Mouse (Mus musculus): ENCODE results near the gene Ctsk.
"Not testable (repeated sequence)": the region's sequence is repeated elsewhere in the genome, so short reads cannot be mapped to it uniquely, and the experiment has no call there.

Ctsk gene

GRCm38 (mm10) chr3:95524673-95525072 is 25.6 kb downstream of the Ctsk start:
- no peak for DNase-seq (ENCODE audit: low spot score in 2 of 2)

- no peak for DNase-seq (ENCODE audit: low spot score in 2 of 2)
Measured at GRCm38 (mm10) chr3:95526111-95526510, 27.1 kb downstream of the Ctsk start.

DNA sequence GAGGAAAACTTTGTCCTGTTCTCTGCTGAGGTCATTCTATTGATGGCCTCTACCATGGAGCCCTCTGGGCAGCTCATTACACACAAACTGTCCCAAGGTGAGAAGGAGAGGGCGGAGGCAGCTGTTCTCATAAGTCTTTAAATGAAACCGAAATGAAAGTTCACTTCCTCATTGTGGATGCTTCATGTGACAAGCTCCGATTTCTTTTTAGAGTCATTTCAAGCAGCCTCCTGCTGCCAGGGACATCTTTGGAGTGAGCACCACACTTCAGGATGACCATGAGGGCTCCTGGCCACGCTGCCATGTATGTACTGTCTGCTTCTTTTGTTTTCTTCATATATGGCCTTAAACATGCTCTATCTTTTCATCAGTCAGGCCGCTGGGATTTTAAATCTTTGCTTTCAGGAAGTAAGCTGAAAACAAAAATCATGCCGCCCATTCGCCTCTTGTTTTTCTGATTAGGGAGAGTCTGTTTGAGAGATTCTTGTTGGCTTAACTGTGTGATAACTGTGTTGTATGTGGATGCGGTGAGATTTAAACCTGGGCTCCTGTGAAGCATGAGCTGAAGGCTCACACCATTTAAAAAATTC is 27.7 kb downstream of the Ctsk start, which contains the start of gene Ctss:
Ctss (plus strand) TSS at position 165 of the 590 bp plus-strand sequence.
- DNase-seq (ENCODE audit: low spot score in 2 of 2), result no peak

DNA sequence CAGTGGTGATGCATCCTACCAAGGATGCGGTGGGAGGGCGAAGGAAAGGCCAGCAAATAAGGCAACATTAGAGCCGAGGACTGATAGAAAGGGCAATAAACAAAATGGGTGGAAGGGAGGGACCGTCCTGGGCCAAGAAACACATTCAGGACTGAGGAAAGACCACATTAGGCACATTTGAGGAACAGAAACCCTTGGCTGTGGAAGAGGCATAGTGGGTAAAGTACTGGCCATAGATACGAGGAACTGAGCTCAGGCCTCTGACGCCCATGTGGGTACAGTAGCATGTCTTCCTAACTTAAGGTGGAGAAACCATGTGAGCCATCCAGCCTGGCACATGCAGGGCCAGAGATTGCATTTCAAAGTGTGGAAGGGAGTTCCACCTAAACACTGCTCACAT is 30.8 kb downstream of the Ctsk start:
- DNase-seq (ENCODE audit: low spot score in 2 of 2), result no peak

DNA sequence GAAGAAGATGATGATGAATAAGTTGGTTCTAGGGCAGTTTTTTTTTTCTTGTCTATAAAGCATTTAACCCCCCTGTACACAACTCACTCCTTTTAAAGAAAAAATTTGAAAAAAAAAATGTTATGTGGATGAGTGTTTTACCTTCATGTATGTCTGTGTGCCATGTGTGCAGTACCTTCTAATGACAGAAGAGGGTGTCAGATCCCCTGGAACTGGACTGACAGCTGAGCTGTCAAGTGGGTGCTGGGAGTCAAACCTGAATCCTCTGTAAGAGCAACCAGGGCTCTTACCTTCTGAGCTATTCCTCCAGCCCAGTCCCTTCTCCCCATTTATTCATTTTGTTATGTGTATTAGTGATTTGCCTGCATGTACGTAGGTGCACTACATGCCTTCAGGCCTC is 32.0 kb downstream of the Ctsk start:
- no peak for DNase-seq (ENCODE audit: low spot score in 2 of 2)

GRCm38 (mm10) chr3:95533364-95533763 is 34.3 kb downstream of the Ctsk start:
- DNase-seq (ENCODE audit: low spot score in 2 of 2), result no peak

DNA sequence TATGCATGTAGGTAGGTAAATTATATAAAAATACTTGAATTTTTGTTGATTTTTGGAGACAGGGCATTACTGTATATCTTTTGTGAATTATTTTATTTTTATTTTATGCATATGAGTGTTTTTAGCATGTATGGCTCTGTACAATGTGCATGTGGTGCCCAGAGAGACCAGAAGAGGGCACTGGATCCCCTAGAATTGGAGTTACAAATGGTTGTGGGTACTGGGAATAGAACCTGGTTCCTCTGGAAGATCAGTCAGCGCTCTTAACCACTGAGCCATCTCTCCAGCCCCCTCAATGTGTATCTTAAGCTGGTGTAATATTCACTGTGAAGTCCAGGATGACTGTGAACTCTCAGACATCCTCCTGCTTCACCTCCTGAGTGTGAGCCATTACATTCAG is 35.9 kb downstream of the Ctsk start:
- DNase-seq (ENCODE audit: low spot score in 2 of 2), result no peak

DNA sequence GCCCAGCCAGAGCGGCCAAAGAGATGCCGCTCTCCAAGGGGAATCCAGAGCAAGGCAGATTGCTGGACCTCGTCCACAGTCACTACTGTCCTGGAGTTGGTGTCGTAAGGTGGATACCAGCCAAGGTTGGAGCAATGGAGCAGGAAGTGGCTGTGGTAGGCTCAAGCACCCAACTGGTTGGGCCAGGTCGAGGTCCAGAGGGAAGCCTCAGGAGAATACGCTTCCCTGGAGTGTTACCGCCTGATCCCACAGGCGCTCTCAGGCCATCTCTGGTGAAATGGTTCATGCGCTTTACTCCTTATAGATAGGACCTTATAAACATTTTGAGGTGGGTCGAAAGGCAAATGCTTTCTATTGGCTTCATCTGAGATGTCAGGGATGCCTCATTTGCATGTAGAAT is 39.9 kb downstream of the Ctsk start:
- no peak for DNase-seq (ENCODE audit: low spot score in 2 of 2)

DNA sequence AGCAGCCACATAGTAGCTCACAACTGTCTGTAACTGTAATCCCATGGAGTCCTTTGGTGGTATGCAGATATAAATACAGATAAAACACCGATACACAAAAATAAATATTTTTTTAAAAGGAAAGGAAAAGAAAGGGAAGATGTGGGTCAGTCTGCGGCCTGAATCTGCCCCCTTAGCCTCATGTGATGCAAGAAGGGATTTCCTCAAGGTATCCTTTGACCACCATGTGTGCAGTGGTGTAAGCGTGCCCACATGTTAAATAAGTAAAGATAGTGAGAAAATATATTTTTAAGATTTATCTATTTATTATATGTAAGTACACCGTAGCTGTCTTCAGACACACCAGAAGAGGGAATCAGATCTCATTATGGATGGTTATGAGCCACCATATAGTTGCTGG is 40.8 kb downstream of the Ctsk start:
- DNase-seq (ENCODE audit: low spot score in 2 of 2), result no peak

DNA sequence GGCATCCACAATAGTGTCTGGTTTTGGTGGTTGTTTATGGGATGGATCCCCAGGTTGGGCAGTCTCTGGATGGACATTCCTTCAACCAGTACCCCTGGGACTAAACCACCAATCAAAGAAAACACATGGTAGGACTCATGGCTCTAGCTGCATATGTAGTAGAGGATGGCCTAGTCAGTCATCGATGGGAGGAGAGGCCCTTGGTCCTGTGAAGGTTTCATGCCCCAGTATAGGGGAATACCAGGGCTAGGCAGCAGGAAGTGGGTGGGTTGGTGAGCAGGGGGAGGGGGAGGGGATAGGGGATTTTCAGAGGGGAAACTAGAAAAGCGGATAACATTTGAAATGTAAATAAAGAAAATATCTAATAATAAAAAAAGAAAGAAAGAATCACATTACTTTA is 42.1 kb downstream of the Ctsk start:
- DNase-seq (ENCODE audit: low spot score in 2 of 2), result not testable (repeated sequence)

GRCm38 (mm10) chr3:95542171-95542570 is 43.1 kb downstream of the Ctsk start:
- DNase-seq (ENCODE audit: low spot score in 2 of 2), result no peak

- no peak for DNase-seq (ENCODE audit: low spot score in 2 of 2)
Measured at GRCm38 (mm10) chr3:95542981-95543380, 43.9 kb downstream of the Ctsk start.

- no peak for DNase-seq (ENCODE audit: low spot score in 2 of 2)
Measured at GRCm38 (mm10) chr3:95550176-95550575, 51.1 kb downstream of the Ctsk start.

DNA sequence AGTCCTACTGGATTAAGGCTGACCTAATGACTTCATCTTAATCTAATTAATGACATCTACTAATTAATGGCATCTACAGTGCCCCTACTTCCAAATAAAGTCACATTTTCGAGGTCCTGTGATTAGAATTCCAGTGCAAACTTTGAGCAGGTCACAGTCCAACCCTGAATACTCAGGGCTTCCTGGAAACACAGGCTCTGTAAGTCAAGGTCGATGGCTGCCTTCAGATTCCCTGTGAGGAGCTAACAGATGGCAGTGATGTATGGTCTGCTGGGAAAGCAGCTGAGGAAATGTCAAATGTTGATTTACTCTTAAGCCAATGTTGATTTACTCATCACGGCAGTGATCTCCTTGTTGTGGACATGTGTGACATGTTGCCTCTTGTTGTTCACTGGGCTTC is 54.9 kb downstream of the Ctsk start:
- no peak for DNase-seq (ENCODE audit: low spot score in 2 of 2)

Data from cerebellum, postnatal 4 days (tissue).